Mouse (Mus musculus): ENCODE measurements around the gene Nbeal1. TPM values are rescaled to one million over a fixed set of nuclear protein-coding genes. Genes with fewer than 3 reads are reported as not detected.

Nbeal1 gene
- polyA plus RNA-seq, 1 experiment from 2014 or later: 9.5 TPM

DNA sequence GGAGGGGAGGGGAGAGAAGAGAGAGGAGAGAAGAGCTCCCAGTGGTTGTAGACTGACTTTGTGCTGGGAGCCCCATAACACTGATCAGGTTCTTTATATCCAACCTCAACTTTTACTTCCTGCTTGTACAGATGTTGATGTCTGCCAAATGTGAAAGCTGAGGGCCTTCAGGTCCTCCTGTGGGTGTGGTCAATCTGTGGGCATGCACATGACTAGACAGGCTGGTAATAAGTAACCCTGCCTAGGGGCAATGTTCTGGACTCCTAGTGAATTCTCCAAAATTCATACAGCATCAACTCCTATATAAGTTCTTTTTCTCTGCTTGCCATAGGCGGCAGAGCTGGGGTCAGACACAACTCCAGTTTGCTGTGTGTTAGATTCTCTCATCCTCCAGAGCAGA lies 181.2 kb downstream of the Nbeal1 start:
- DNase-seq (ENCODE audit: low spot score) (no peak), ATAC-seq (replicated peaks; ENCODE audit: low FRiP score) (no peak)
- no peak overlapping the region for H3K4me3 ChIP-seq (ENCODE audit: low read depth, low read length)
- H3K4me1 ChIP-seq (replicated peaks; ENCODE audit: control insufficient read depth, insufficient read depth, low read length): no peaks in the 10 kb centered on the region
- H3K4me2 ChIP-seq (ENCODE audit: low read depth, low read length, severe bottlenecking): no peak overlapping the region
- H3K27ac ChIP-seq (ENCODE audit: low read depth, low read length): no peak overlapping the region
- H3K36me3 ChIP-seq (ENCODE audit: control insufficient read depth, insufficient read depth, low read length): no peaks in the 10 kb centered on the region
- no peaks in the 10 kb centered on the region for H3K9me3 ChIP-seq (ENCODE audit: control insufficient read depth, low read length)
- H3K9ac ChIP-seq (ENCODE audit: low read length): no peak overlapping the region
- no peaks in the 10 kb centered on the region for H3K27me3 ChIP-seq (ENCODE audit: control insufficient read depth, insufficient read depth, low read length)
- WGBS: 97% methylated on average over 1 of the region's 1 CpGs

DNA sequence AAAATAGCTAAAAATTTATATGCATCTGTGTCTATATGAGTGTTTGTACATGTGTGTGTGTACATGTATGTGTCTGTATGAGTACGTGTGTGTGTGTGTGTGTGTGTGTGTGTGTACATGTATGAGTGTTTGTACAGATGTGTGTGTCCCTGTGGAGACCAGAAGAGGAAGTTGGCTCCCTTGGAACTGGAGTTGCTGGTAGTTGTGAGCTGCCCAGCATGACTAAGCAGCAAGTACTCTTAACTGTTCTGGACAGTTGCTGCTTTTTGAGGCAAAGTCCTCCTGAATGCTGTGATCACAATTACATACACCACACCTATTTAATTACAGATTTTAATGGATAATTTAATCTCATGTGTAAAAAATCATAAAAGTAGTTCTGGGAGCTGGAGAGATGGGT lies 196.2 kb downstream of the Nbeal1 start:
- Histone ChIP-seq H3K36me3 (ENCODE audit: control insufficient read depth, insufficient read depth, low read length) (peaks cover under 1% of the 10 kb centered on the region; the same call in 1 of the 2 replicates), H3K4me2 (ENCODE audit: low read depth, low read length, severe bottlenecking) (no peak overlapping the region), H3K27me3 (ENCODE audit: control insufficient read depth, insufficient read depth, low read length) (no peaks in the 10 kb centered on the region), H3K4me3 (ENCODE audit: low read depth, low read length) (no peak overlapping the region), H3K9ac (ENCODE audit: low read length) (no peak overlapping the region), H3K4me1 (replicated peaks; ENCODE audit: control insufficient read depth, insufficient read depth, low read length) (no peaks in the 10 kb centered on the region), H3K9me3 (ENCODE audit: control insufficient read depth, low read length) (no peaks in the 10 kb centered on the region), H3K27ac (ENCODE audit: low read depth, low read length) (no peak overlapping the region)
- DNase-seq (ENCODE audit: low spot score): no peak
- WGBS: 96% methylated on average over 1 of the region's 1 CpGs
- ATAC-seq (replicated peaks; ENCODE audit: low FRiP score): no peak

DNA sequence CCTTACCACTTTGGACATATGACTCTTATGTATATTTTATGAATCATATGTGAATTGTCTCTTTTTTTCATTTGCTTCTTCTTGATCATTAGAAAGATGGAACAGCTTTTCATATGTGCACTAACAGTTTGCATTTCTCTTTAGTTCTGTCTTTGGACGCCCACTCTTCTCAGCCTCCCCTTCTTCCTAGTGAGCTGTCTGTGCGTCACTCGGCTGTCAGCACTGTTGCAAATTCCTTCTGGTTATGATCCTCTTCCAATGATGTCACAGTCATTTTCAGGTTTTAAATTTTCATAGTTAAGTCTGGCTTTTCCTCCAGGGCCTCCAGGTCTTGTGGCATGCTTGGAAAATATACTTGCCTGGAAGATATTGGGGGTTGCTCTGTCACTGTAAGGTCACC lies 201.5 kb downstream of the Nbeal1 start:
- Histone ChIP-seq H3K9ac (ENCODE audit: low read length) (no peak overlapping the region), H3K9me3 (ENCODE audit: control insufficient read depth, low read length) (no peaks in the 10 kb centered on the region), H3K27me3 (ENCODE audit: control insufficient read depth, insufficient read depth, low read length) (no peaks in the 10 kb centered on the region), H3K4me1 (replicated peaks; ENCODE audit: control insufficient read depth, insufficient read depth, low read length) (no peaks in the 10 kb centered on the region), H3K27ac (ENCODE audit: low read depth, low read length) (no peak overlapping the region), H3K4me3 (ENCODE audit: low read depth, low read length) (no peak overlapping the region), H3K36me3 (ENCODE audit: control insufficient read depth, insufficient read depth, low read length) (no peaks in the 10 kb centered on the region; the same call in 1 of the 2 replicates), H3K4me2 (ENCODE audit: low read depth, low read length, severe bottlenecking) (no peak overlapping the region)
- DNase-seq (ENCODE audit: low spot score) (no peak), ATAC-seq (replicated peaks; ENCODE audit: low FRiP score) (no peak)
- 92% methylated on average over 3 of the region's 3 CpGs for WGBS

Other genes with a start within 250 kb of the Nbeal1 start
- gene Ica1l, start 137.4 kb upstream of the Nbeal1 start, polyA plus RNA-seq (2014; fragmentation: Nextera tagmentation; extraction: Ambion mirVana): 1.5 and 2.3 TPM in 2 replicates
- gene Carf, start 82.4 kb upstream of the Nbeal1 start, polyA plus RNA-seq (2014; fragmentation: Nextera tagmentation; extraction: Ambion mirVana): 6.3 and 6.6 TPM in 2 replicates
- 53.9 and 62.4 TPM in 2 replicates for gene Wdr12, start 82.0 kb upstream of the Nbeal1 start, polyA plus RNA-seq (2014; fragmentation: Nextera tagmentation; extraction: Ambion mirVana)
- gene Cyp20a1, start 162.7 kb downstream of the Nbeal1 start, polyA plus RNA-seq (2014; fragmentation: Nextera tagmentation; extraction: Ambion mirVana): 17.1 and 17.6 TPM in 2 replicates
- 58.5 and 66.8 TPM in 2 replicates for gene Abi2, start 229.0 kb downstream of the Nbeal1 start, polyA plus RNA-seq (2014; fragmentation: Nextera tagmentation; extraction: Ambion mirVana)

All from forebrain, embryonic 11.5 days (tissue).